ENCODE assay signal across 23 mouse cellular contexts in genomic region chr9:94431540-94431939, GRCm38 (mm10).
A peak's percentile ranks its signal among the peaks of the same experiment; 100 is the strongest.
DNase-seq lines count a peak whose midpoint lies in the region; ATAC-seq lines count a peak whose summit lies in the region.
"Had no signal": no experiment of that assay in that cellular context is flagged by ENCODE, and none has a peak within 500 bp of the region (broad histone marks: within the 10 kb centered on the region; RNA-seq: fewer than 3 reads in every experiment).

No protein-coding gene starts in this region.

- no peak overlapping the region for H3K4me3 ChIP-seq in liver, embryonic 11.5 days (ENCODE audit: low read depth, low read length)
- no peak overlapping the region for H3K4me3 ChIP-seq in liver, embryonic 15.5 days (replicated peaks)
- H3K4me3 ChIP-seq: embryonic facial prominence, embryonic 10.5 days; forebrain, embryonic 10.5 days; gastrocnemius, adult 2 months; hindbrain, embryonic 12.5 days had no signal

- H3K9me3 ChIP-seq in liver, embryonic 11.5 days (ENCODE audit: control insufficient read depth, low read length): no peaks in the 10 kb centered on the region
- no peaks in the 10 kb centered on the region for H3K9me3 ChIP-seq in liver, embryonic 15.5 days (replicated peaks)
- H3K9me3 ChIP-seq: embryonic facial prominence, embryonic 10.5 days; forebrain, embryonic 10.5 days; hindbrain, embryonic 12.5 days had no signal

- no peak overlapping the region for H3K27ac ChIP-seq in liver, embryonic 11.5 days (ENCODE audit: low read depth, low read length)
- no peak overlapping the region for H3K27ac ChIP-seq in liver, embryonic 15.5 days (replicated peaks)
- H3K27ac ChIP-seq: embryonic facial prominence, embryonic 10.5 days; forebrain, embryonic 10.5 days; gastrocnemius, adult 2 months; hindbrain, embryonic 12.5 days had no signal

- no peaks in the 10 kb centered on the region for H3K36me3 ChIP-seq in liver, embryonic 11.5 days (ENCODE audit: control insufficient read depth, insufficient read depth, low read length)
- H3K36me3 ChIP-seq in liver, embryonic 15.5 days (replicated peaks): no peaks in the 10 kb centered on the region
- H3K36me3 ChIP-seq: embryonic facial prominence, embryonic 10.5 days; forebrain, embryonic 10.5 days; G1E; hindbrain, embryonic 12.5 days had no signal

- H3K4me1 ChIP-seq in liver, embryonic 11.5 days (replicated peaks; ENCODE audit: control insufficient read depth, insufficient read depth, low read length): no peaks in the 10 kb centered on the region
- 0 out of 2 replicates have a peak, but pooled peaks cover 4% of the 10 kb centered on the region for H3K4me1 ChIP-seq in liver, embryonic 15.5 days (replicated peaks)
- H3K4me1 ChIP-seq: embryonic facial prominence, embryonic 10.5 days; forebrain, embryonic 10.5 days; hindbrain, embryonic 12.5 days had no signal

- peak; percentile 69 for ATAC-seq in liver, embryonic 11.5 days (replicated peaks; ENCODE audit: low FRiP score)
- peak; percentile 52 for ATAC-seq in liver, embryonic 15.5 days (ENCODE audit: insufficient read depth)
- ATAC-seq: CD4-positive, CD25-positive, alpha-beta regulatory T cell, adult 4 months; forebrain, embryonic 14.5 days; hindbrain, embryonic 16.5 days; inflammation-experienced regulatory T-cells, adult 6 months had no signal

- intact Hi-C loops in heart, postnatal 25 days (cut with DNase I): no loop called here

- no peak overlapping the region for H3K4me2 ChIP-seq in liver, embryonic 11.5 days
- H3K4me2 ChIP-seq in liver, embryonic 15.5 days: no peak overlapping the region
- H3K4me2 ChIP-seq: heart, embryonic 11.5 days; hindbrain, embryonic 12.5 days had no signal

- no peak overlapping the region for H3K9ac ChIP-seq in liver, embryonic 11.5 days (ENCODE audit: low read depth, low read length)
- H3K9ac ChIP-seq in liver, embryonic 15.5 days: no peak overlapping the region
- H3K9ac ChIP-seq: hindbrain, embryonic 12.5 days had no signal

- 42% methylated on average over 3 of the region's 3 CpGs for WGBS in liver, embryonic 11.5 days
- WGBS in liver, embryonic 15.5 days (ENCODE audit: insufficient replicate concordance): 50% methylated on average over 3 of the region's 3 CpGs

- no peaks in the 10 kb centered on the region for H3K27me3 ChIP-seq in liver, embryonic 11.5 days (replicated peaks; ENCODE audit: control insufficient read depth, insufficient read depth, low read length)
- H3K27me3 ChIP-seq in liver, embryonic 15.5 days: no peaks in the 10 kb centered on the region
- H3K27me3 ChIP-seq: hindbrain, embryonic 12.5 days had no signal

- DNase-seq in heart, adult 11 months: peak; percentile 29
- DNase-seq in heart, postnatal 25 days (ENCODE audit: low spot score): no peak
- DNase-seq in liver, embryonic 11.5 days (ENCODE audit: low spot score): no peak
- no peak for DNase-seq in urinary bladder, adult 2 months (ENCODE audit: low spot score)
- DNase-seq in cerebellum, postnatal 4 days (ENCODE audit: low spot score in 2 of 2): no peak
- DNase-seq in cerebellum, postnatal 25 days: no peak
- DNase-seq: adrenal gland, adult 8-10 months; cerebellum, adult 2 months; cerebellum, postnatal 14 days; gastrocnemius, adult 2 months; gastrocnemius, postnatal 36 days; heart, adult 18-20 months; heart, postnatal 36 days had no signal
